Mouse (Mus musculus) myocyte (in vitro differentiated cells): Measurements from ENCODE around the gene Bmper. TPM values are rescaled to one million over a fixed set of nuclear protein-coding genes. Genes with fewer than 3 reads are reported as not detected.

Experiments
- H3K27me3 ChIP-seq: one replicate; pipeline ENCODE4 v1.6.1; 2011; ENCODE audit not compliant: control insufficient read depth, insufficient read depth, insufficient read length
- H3K36me3 ChIP-seq: one replicate; pipeline ENCODE4 v1.6.1; 2011; ENCODE audit not compliant: control insufficient read depth, insufficient read depth
- H3K4me2 ChIP-seq: one replicate; pipeline ENCODE4 v1.6.1; 2011; ENCODE audit warnings: low read depth, control low read depth
- H3K4me3 ChIP-seq: one replicate; pipeline ENCODE4 v1.5.1; 2011; ENCODE audit warnings: mild to moderate bottlenecking, control low read depth, moderate library complexity
- H3K79me2 ChIP-seq: one replicate; pipeline ENCODE4 v1.6.1; 2011; ENCODE audit not compliant: control insufficient read depth, insufficient read depth
- H3ac ChIP-seq: one replicate; pipeline ENCODE4 v1.6.1; 2011; ENCODE audit not compliant: control insufficient read depth, insufficient read length
- CEBPB ChIP-seq: IDR thresholded peaks from 2 replicates; pipeline ENCODE4 v1.6.1; 2011; ENCODE audit warnings: mild to moderate bottlenecking, moderate library complexity; ENCODE audit not compliant: poor library complexity, insufficient read depth, severe bottlenecking
- E2F4 ChIP-seq: IDR thresholded peaks from one replicate; pipeline ENCODE4 v1.6.1; 2011; ENCODE audit warnings: mild to moderate bottlenecking, control low read depth, moderate library complexity; ENCODE audit not compliant: insufficient read depth
- MAX ChIP-seq: IDR thresholded peaks from one replicate; pipeline ENCODE4 v1.6.1; 2011; ENCODE audit warnings: low read depth, mild to moderate bottlenecking, control low read depth
- MYOD1 ChIP-seq, 3 experiments: IDR thresholded peaks; one replicate each; pipeline ENCODE4 v1.6.1; 2011; ENCODE audit warnings: control low read depth in 2 of 3, low read depth in 2 of 3, mild to moderate bottlenecking in 2 of 3, moderate library complexity in 1 of 3; ENCODE audit not compliant: insufficient read length in 2 of 3, control insufficient read depth in 1 of 3
- MYOG ChIP-seq, 3 experiments: IDR thresholded peaks; one replicate each; pipeline ENCODE4 v1.6.1; 2011; ENCODE audit warnings: control low read depth in 2 of 3, low read depth in 2 of 3, mild to moderate bottlenecking in 2 of 3; ENCODE audit not compliant: insufficient read length in 2 of 3, control insufficient read depth in 1 of 3, insufficient read depth in 1 of 3
- POLR2A ChIP-seq: IDR thresholded peaks from one replicate; pipeline ENCODE4 v1.6.1; 2011; ENCODE audit warnings: low read depth, mild to moderate bottlenecking, control low read depth, moderate library complexity; ENCODE audit not compliant: insufficient read length
- POLR2AphosphoS2 ChIP-seq: IDR thresholded peaks from one replicate; pipeline ENCODE4 v1.6.1; 2011; ENCODE audit warnings: low read depth, control low read depth; ENCODE audit not compliant: insufficient read length
- REST ChIP-seq: IDR thresholded peaks from one replicate; pipeline ENCODE4 v1.6.1; 2011; ENCODE audit warnings: mild to moderate bottlenecking, control low read depth, moderate library complexity; ENCODE audit not compliant: insufficient read depth, insufficient read length
- SRF ChIP-seq: IDR thresholded peaks from one replicate; pipeline ENCODE4 v1.6.1; 2011; ENCODE audit warnings: low read depth; ENCODE audit not compliant: control insufficient read depth, insufficient read length
- TCF12 ChIP-seq: IDR thresholded peaks from one replicate; pipeline ENCODE4 v1.6.1; 2011; ENCODE audit warnings: mild to moderate bottlenecking, control low read depth; ENCODE audit not compliant: poor library complexity, insufficient read depth, severe bottlenecking
- TCF3 ChIP-seq: IDR thresholded peaks from one replicate; pipeline ENCODE4 v1.6.1; 2011; ENCODE audit warnings: low read depth, control low read depth; ENCODE audit not compliant: insufficient read length
- USF1 ChIP-seq: IDR thresholded peaks from one replicate; pipeline ENCODE4 v1.6.1; 2011; ENCODE audit warnings: low read depth, mild to moderate bottlenecking, control low read depth, moderate library complexity
- polyA plus RNA-seq: library from polyadenylated mRNA; unstranded; fragments of >200 nt; fragmentation: generic; extraction: Trizol; gene quantifications from one replicate; pipeline ENCODE4 v1.2.1, GENCODE M21; 2012; ENCODE audit warnings: missing spikeins

Gene Bmper
- polyA plus RNA-seq, 1 experiment, result 2.2 TPM

- H3ac ChIP-seq, result no peak overlapping the region
- H3K36me3 ChIP-seq, result no peaks in the 10 kb centered on the region
- no peaks in the 10 kb centered on the region for H3K79me2 ChIP-seq
- H3K4me2 ChIP-seq, result no peak overlapping the region
- no peaks in the 10 kb centered on the region for H3K27me3 ChIP-seq
- no peak for TF ChIP-seq SRF
- TF ChIP-seq MYOG (IDR thresholded peaks at IDR 0.05; ENCODE audit: control insufficient read depth in 1 of 3, insufficient read depth in 1 of 3, insufficient read length in 2 of 3, low read depth in 2 of 3), result no peak
- no peak for TF ChIP-seq CEBPB
- no peak for TF ChIP-seq MYOD1 (IDR thresholded peaks at IDR 0.05; ENCODE audit: control insufficient read depth in 1 of 3, insufficient read length in 2 of 3, low read depth in 2 of 3)
- no peak for TF ChIP-seq POLR2AphosphoS2
- TF ChIP-seq E2F4, result no peak
- no peak for TF ChIP-seq TCF3
- TF ChIP-seq USF1, result no peak
- no peak for TF ChIP-seq REST
- H3K4me3 ChIP-seq, result no peak overlapping the region
These were observed 210.4 kb downstream of the Bmper start for GRCm38 (mm10) chr9:23433238-23433637.

GRCm38 (mm10) chr9:23436751-23437150 is 213.9 kb downstream of the Bmper start:
- no peak overlapping the region for H3ac ChIP-seq
- no peaks in the 10 kb centered on the region for H3K36me3 ChIP-seq
- H3K27me3 ChIP-seq, result no peaks in the 10 kb centered on the region
- H3K4me2 ChIP-seq, result no peak overlapping the region
- no peaks in the 10 kb centered on the region for H3K79me2 ChIP-seq
- H3K4me3 ChIP-seq, result no peak overlapping the region
- TF ChIP-seq MAX (no peak), TCF3 (no peak), POLR2AphosphoS2 (no peak), SRF (no peak), MYOG (IDR thresholded peaks at IDR 0.05; ENCODE audit: control insufficient read depth in 1 of 3, insufficient read depth in 1 of 3, insufficient read length in 2 of 3, low read depth in 2 of 3) (no peak), USF1 (no peak)

- Histone ChIP-seq H3K4me3 (no peak overlapping the region), H3ac (no peak overlapping the region)
- TF ChIP-seq USF1, result no peak
- no peak for TF ChIP-seq MYOD1 (IDR thresholded peaks at IDR 0.05; ENCODE audit: control insufficient read depth in 1 of 3, insufficient read length in 2 of 3, low read depth in 2 of 3)
- no peak for TF ChIP-seq MYOG (IDR thresholded peaks at IDR 0.05; ENCODE audit: control insufficient read depth in 1 of 3, insufficient read depth in 1 of 3, insufficient read length in 2 of 3, low read depth in 2 of 3)
- TF ChIP-seq REST, result no peak
- TF ChIP-seq SRF, result no peak
- TF ChIP-seq MAX, result no peak
- no peak for TF ChIP-seq POLR2AphosphoS2
- no peak for TF ChIP-seq E2F4
These were observed 215.8 kb downstream of the Bmper start for GRCm38 (mm10) chr9:23438662-23439061.

GRCm38 (mm10) chr9:23442168-23442567 is 219.3 kb downstream of the Bmper start:
- H3K4me2 ChIP-seq, result no peak overlapping the region
- TF ChIP-seq MYOD1 (IDR thresholded peaks at IDR 0.05; ENCODE audit: control insufficient read depth in 1 of 3, insufficient read length in 2 of 3, low read depth in 2 of 3) (no peak), MYOG (IDR thresholded peaks at IDR 0.05; ENCODE audit: control insufficient read depth in 1 of 3, insufficient read depth in 1 of 3, insufficient read length in 2 of 3, low read depth in 2 of 3) (no peak), TCF12 (no peak), E2F4 (no peak), POLR2AphosphoS2 (no peak), CEBPB (no peak), SRF (no peak), POLR2A (no peak)
- H3ac ChIP-seq, result no peak overlapping the region
- no peaks in the 10 kb centered on the region for H3K79me2 ChIP-seq
- no peaks in the 10 kb centered on the region for H3K36me3 ChIP-seq
- no peak overlapping the region for H3K4me3 ChIP-seq
- no peaks in the 10 kb centered on the region for H3K27me3 ChIP-seq

More at GRCm38 (mm10) chr9:23438662-23439061, 215.8 kb downstream of the Bmper start:
- H3K36me3 ChIP-seq, result no peaks in the 10 kb centered on the region
- no peaks in the 10 kb centered on the region for H3K27me3 ChIP-seq
- H3K4me2 ChIP-seq, result no peak overlapping the region
- no peaks in the 10 kb centered on the region for H3K79me2 ChIP-seq

- no peak overlapping the region for H3ac ChIP-seq
- no peak overlapping the region for H3K4me2 ChIP-seq
- H3K36me3 ChIP-seq, result no peaks in the 10 kb centered on the region
- TF ChIP-seq MYOG (IDR thresholded peaks at IDR 0.05; ENCODE audit: control insufficient read depth in 1 of 3, insufficient read depth in 1 of 3, insufficient read length in 2 of 3, low read depth in 2 of 3) (no peak), POLR2A (no peak), USF1 (no peak), E2F4 (no peak), CEBPB (no peak), SRF (no peak), TCF12 (no peak), REST (no peak), TCF3 (no peak), POLR2AphosphoS2 (no peak), MAX (no peak), MYOD1 (IDR thresholded peaks at IDR 0.05; ENCODE audit: control insufficient read depth in 1 of 3, insufficient read length in 2 of 3, low read depth in 2 of 3) (no peak)
- H3K4me3 ChIP-seq, result no peak overlapping the region
- no peaks in the 10 kb centered on the region for H3K27me3 ChIP-seq
- H3K79me2 ChIP-seq, result no peaks in the 10 kb centered on the region
These were observed 222.1 kb downstream of the Bmper start for GRCm38 (mm10) chr9:23444975-23445374.
